Mouse (Mus musculus): ENCODE data around the gene Hexa. TPM values are rescaled to one million over a fixed set of nuclear protein-coding genes. Genes with fewer than 3 reads are reported as not detected.
A peak's percentile ranks its signal among the peaks of the same experiment; 100 is the strongest.

Gene Hexa
- 45.0 and 63.6 TPM in 2 replicates for total RNA-seq (2012; rRNA removed)

DNA sequence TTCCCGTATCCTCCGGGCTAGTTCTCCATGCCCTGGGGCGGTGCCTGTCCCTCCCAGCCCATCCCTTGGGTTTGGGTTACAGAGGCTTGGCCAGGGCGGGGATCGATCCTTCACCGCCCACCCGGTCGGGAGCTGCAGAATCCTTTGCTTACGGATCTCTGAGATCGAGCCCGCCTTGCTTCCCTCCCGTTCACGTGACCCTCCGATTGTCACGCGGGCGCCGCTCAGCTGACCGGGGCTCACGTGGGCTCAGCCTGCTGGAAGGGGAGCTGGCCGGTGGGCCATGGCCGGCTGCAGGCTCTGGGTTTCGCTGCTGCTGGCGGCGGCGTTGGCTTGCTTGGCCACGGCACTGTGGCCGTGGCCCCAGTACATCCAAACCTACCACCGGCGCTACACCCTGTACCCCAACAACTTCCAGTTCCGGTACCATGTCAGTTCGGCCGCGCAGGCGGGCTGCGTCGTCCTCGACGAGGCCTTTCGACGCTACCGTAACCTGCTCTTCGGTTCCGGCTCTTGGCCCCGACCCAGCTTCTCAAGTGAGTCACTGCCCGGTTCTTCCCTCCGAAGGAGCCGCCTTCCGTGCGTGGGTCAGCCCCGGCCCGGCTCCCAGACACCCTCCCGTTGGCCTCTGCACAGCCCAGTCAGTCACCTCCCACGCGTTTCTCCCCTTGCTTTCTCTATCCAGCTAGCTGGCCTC lies at the start of gene Hexa, which contains the start of gene Tmem202:
TSS of gene Hexa (plus strand) at position 100 of the 697 bp plus-strand sequence.
TSS of gene Tmem202 (minus strand) at position 407 of the 697 bp plus-strand sequence.
- in situ Hi-C loops (cut with MboI; ENCODE audit: low sequenced_read_pairs in 2 of 2, unreplicated experiment in 2 of 2) = no loop called here

DNA sequence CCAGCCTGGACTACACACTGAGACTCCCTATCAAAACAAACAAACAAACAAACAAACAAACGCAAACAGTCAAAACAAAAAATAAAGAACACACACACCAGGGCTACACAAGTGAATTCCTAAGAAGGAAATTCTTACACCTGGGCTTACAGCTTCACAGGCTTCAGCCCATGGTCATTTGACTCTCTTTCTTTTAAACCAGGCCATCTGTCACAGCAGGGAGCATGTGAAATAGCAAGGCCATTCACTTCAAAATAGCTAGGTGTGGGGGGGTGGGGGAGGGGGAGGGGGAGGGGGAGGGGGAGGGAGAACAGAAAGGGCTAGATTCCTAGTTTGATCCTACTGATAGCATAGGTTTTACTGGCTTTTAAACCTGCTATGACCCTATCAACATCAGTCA lies 31.2 kb upstream of the Hexa start:
- Histone ChIP-seq H3K36me3 (ENCODE audit: control insufficient read depth, insufficient read depth, low read length, poor library complexity, severe bottlenecking) (no peaks in the 10 kb centered on the region), H3K4me3 (ENCODE audit: insufficient read depth in 1 of 2, low read depth in 1 of 2, low read length in 2 of 2, poor library complexity in 1 of 2, severe bottlenecking in 1 of 2) (no peak overlapping the region), H3K27ac (ENCODE audit: insufficient read depth, low read depth, low read length, poor library complexity, severe bottlenecking) (no peak overlapping the region), H3K9ac (ENCODE audit: insufficient read depth, low read depth, low read length, poor library complexity, severe bottlenecking) (no peak overlapping the region), H3K9me3 (ENCODE audit: control insufficient read depth, insufficient read depth, low read depth, low read length) (no peaks in the 10 kb centered on the region), H3K4me1 (ENCODE audit: control insufficient read depth in 2 of 2, insufficient read depth in 2 of 2, low read length in 2 of 2, poor library complexity in 1 of 2) (peaks cover 0 to 2% of the 10 kb centered on the region in 2 experiments; a peak in 2 of 4 replicates)
- no peak for DNase-seq (ENCODE audit: low read depth, low spot score)
- TF ChIP-seq CHD2 (IDR thresholded peaks at IDR 0.05; ENCODE audit: low read depth, low read length) (no peak), HCFC1 (IDR thresholded peaks at IDR 0.05; ENCODE audit: borderline replicate concordance, insufficient read depth, low read length) (no peak), ZC3H11A (IDR thresholded peaks at IDR 0.05; ENCODE audit: borderline replicate concordance, low read depth, low read length) (no peak), ZNF384 (IDR thresholded peaks at IDR 0.05; ENCODE audit: low read depth, low read length) (no peak), MAFK (IDR thresholded peaks at IDR 0.05; ENCODE audit: insufficient read depth, low read depth, low read length) (no peak)
- in situ Hi-C loops (cut with MboI; ENCODE audit: low sequenced_read_pairs in 2 of 2, unreplicated experiment in 2 of 2) = no loop called here

More for the DNA sequence above, at the start of gene Hexa, which contains the start of gene Tmem202:
- Histone ChIP-seq H3K27ac (ENCODE audit: insufficient read depth, low read depth, low read length, poor library complexity, severe bottlenecking) (no peak within 1 kb of the TSS), H3K9me3 (ENCODE audit: control insufficient read depth, insufficient read depth, low read depth, low read length) (no peaks in the 10 kb centered on the region), H3K36me3 (ENCODE audit: control insufficient read depth, insufficient read depth, low read length, poor library complexity, severe bottlenecking) (peaks cover 3% of the 10 kb centered on the region; the same call in 1 of the 2 replicates), H3K9ac (ENCODE audit: insufficient read depth, low read depth, low read length, poor library complexity, severe bottlenecking) (peak within 1 kb of the TSS; percentile 80), H3K4me1 (ENCODE audit: control insufficient read depth in 2 of 2, insufficient read depth in 2 of 2, low read length in 2 of 2, poor library complexity in 1 of 2) (peaks cover 5% of the 10 kb centered on the region in 2 experiments; a peak in 3 of 4 replicates), H3K4me3 (ENCODE audit: insufficient read depth in 1 of 2, low read depth in 1 of 2, low read length in 2 of 2, poor library complexity in 1 of 2, severe bottlenecking in 1 of 2) (peak within 1 kb of the TSS; percentile 62 to 70)
- TF ChIP-seq MAFK (IDR thresholded peaks at IDR 0.05; ENCODE audit: insufficient read depth, low read depth, low read length) = no peak
- no peak for TF ChIP-seq CHD2 (IDR thresholded peaks at IDR 0.05; ENCODE audit: low read depth, low read length)
- peak; percentile 26; the same call in 1 of the 2 replicates for TF ChIP-seq HCFC1 (IDR thresholded peaks at IDR 0.05; ENCODE audit: borderline replicate concordance, insufficient read depth, low read length)
- DNase-seq (ENCODE audit: low read depth, low spot score) = peak; percentile 89

DNA sequence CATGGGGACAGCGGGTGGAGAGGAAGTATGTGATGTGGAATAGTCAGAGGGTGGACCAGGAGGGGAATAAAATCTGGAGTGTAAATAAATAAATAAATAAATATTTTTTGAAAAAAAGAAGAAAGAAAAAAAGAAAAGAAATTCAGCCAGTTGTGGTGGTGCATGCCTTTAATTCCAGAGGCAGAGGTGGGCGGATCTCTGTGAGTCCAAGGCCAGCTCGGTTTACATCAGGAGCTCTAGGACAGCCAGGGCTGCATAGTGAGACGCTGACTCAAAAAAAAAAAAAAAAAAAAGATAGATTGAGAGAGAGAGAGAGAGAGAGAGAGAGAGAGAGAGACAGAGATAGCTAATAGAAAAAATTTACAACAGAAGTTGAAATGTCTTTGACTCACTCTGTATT lies 27.0 kb upstream of the Hexa start:
- Histone ChIP-seq H3K9ac (ENCODE audit: insufficient read depth, low read depth, low read length, poor library complexity, severe bottlenecking) (no peak overlapping the region), H3K4me3 (ENCODE audit: insufficient read depth in 1 of 2, low read depth in 1 of 2, low read length in 2 of 2, poor library complexity in 1 of 2, severe bottlenecking in 1 of 2) (no peak overlapping the region), H3K27ac (ENCODE audit: insufficient read depth, low read depth, low read length, poor library complexity, severe bottlenecking) (no peak overlapping the region), H3K4me1 (ENCODE audit: control insufficient read depth in 2 of 2, insufficient read depth in 2 of 2, low read length in 2 of 2, poor library complexity in 1 of 2) (peaks cover 0 to 2% of the 10 kb centered on the region in 2 experiments; a peak in 2 of 4 replicates), H3K36me3 (ENCODE audit: control insufficient read depth, insufficient read depth, low read length, poor library complexity, severe bottlenecking) (no peaks in the 10 kb centered on the region), H3K9me3 (ENCODE audit: control insufficient read depth, insufficient read depth, low read depth, low read length) (no peaks in the 10 kb centered on the region)
- in situ Hi-C loops (cut with MboI; ENCODE audit: low sequenced_read_pairs in 2 of 2, unreplicated experiment in 2 of 2) = no loop called here
- TF ChIP-seq ZNF384 (IDR thresholded peaks at IDR 0.05; ENCODE audit: low read depth, low read length) = 0 out of 2 replicates have a peak, but pooled peaks have one; percentile 58
- TF ChIP-seq ZC3H11A (IDR thresholded peaks at IDR 0.05; ENCODE audit: borderline replicate concordance, low read depth, low read length) = no peak
- TF ChIP-seq MAFK (IDR thresholded peaks at IDR 0.05; ENCODE audit: insufficient read depth, low read depth, low read length) = no peak
- no peak for DNase-seq (ENCODE audit: low read depth, low spot score)

DNA sequence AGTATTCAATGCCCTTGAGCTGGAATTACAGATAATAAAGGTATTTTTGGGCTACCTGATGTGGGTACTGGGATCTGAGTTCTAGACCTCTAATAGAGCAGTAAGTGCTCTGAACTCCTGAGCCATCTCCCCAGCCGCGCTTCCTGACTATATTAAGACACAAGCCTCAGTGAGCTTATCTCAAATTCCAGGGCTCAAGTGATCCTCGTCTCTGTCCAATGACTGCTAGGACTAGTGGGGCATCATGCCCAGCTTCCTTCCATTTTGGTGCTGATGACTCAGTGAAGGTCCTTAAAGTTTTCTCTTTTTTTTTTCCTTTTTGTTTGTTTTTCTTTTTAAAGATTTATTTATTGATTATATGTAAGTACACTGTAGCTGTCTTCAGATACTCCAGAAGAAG lies 24.3 kb upstream of the Hexa start:
- in situ Hi-C loops (cut with MboI; ENCODE audit: low sequenced_read_pairs in 2 of 2, unreplicated experiment in 2 of 2) = no loop called here

More for the DNA sequence above, 24.3 kb upstream of the Hexa start:
- Histone ChIP-seq H3K9ac (ENCODE audit: insufficient read depth, low read depth, low read length, poor library complexity, severe bottlenecking) (no peak overlapping the region), H3K9me3 (ENCODE audit: control insufficient read depth, insufficient read depth, low read depth, low read length) (no peaks in the 10 kb centered on the region), H3K4me3 (ENCODE audit: insufficient read depth in 1 of 2, low read depth in 1 of 2, low read length in 2 of 2, poor library complexity in 1 of 2, severe bottlenecking in 1 of 2) (no peak overlapping the region), H3K4me1 (ENCODE audit: control insufficient read depth in 2 of 2, insufficient read depth in 2 of 2, low read length in 2 of 2, poor library complexity in 1 of 2) (no peaks in the 10 kb centered on the region; a peak in 1 of 4 replicates), H3K27ac (ENCODE audit: insufficient read depth, low read depth, low read length, poor library complexity, severe bottlenecking) (no peak overlapping the region), H3K36me3 (ENCODE audit: control insufficient read depth, insufficient read depth, low read length, poor library complexity, severe bottlenecking) (no peaks in the 10 kb centered on the region)
- DNase-seq (ENCODE audit: low read depth, low spot score) = no peak
- no peak for TF ChIP-seq ZC3H11A (IDR thresholded peaks at IDR 0.05; ENCODE audit: borderline replicate concordance, low read depth, low read length)
- TF ChIP-seq MAFK (IDR thresholded peaks at IDR 0.05; ENCODE audit: insufficient read depth, low read depth, low read length) = no peak
- no peak for TF ChIP-seq CHD2 (IDR thresholded peaks at IDR 0.05; ENCODE audit: low read depth, low read length)
- TF ChIP-seq HCFC1 (IDR thresholded peaks at IDR 0.05; ENCODE audit: borderline replicate concordance, insufficient read depth, low read length) = no peak
- TF ChIP-seq ZNF384 (IDR thresholded peaks at IDR 0.05; ENCODE audit: low read depth, low read length) = no peak
